Mouse (Mus musculus) neural tube, embryonic 11.5 days (tissue): Measurements from ENCODE around the gene Cdk10. TPM values are rescaled to one million over a fixed set of nuclear protein-coding genes. Genes with fewer than 3 reads are reported as not detected.
"Not testable (repeated sequence)": the region's sequence is repeated elsewhere in the genome, so short reads cannot be mapped to it uniquely, and the experiment has no call there.

Experiments used
- ATAC-seq: fragments of 200-750 bp; cut with Nextera tagmentation; 2 replicates; pipeline ENCODE4 v1.8.0; 2017; ENCODE audit warnings: moderate number of reproducible peaks, mild to moderate bottlenecking, moderate TSS enrichment, moderate library complexity; ENCODE audit not compliant: insufficient read depth, low FRiP score, low TSS enrichment
- DNase-seq: peaks from one replicate; pipeline ENCODE4 v3.0.0-alpha.2; 2015; ENCODE audit warnings: low spot score
- H3K27ac ChIP-seq: fragments of 300-500 bp; sonication (generic); 2 replicates; pipeline ENCODE4 v1.5.1; 2014; ENCODE audit warnings: low read depth, mild to moderate bottlenecking, low read length
- H3K27me3 ChIP-seq: fragments of 300-500 bp; sonication (generic); 2 replicates; pipeline ENCODE4 v1.6.1; 2014; ENCODE audit warnings: mild to moderate bottlenecking, low read length, mixed read lengths; ENCODE audit not compliant: control insufficient read depth, insufficient read depth
- H3K36me3 ChIP-seq: fragments of 300-500 bp; sonication (generic); 2 replicates; pipeline ENCODE4 v1.6.1; 2014; ENCODE audit warnings: mild to moderate bottlenecking, low read length, moderate library complexity, mixed read lengths; ENCODE audit not compliant: control insufficient read depth, insufficient read depth
- H3K4me1 ChIP-seq: fragments of 300-500 bp; sonication (generic); 2 replicates; pipeline ENCODE4 v1.6.1; 2014; ENCODE audit warnings: low read length, mixed read lengths; ENCODE audit not compliant: control insufficient read depth, insufficient read depth
- H3K4me2 ChIP-seq: fragments of 300-500 bp; sonication (generic); 2 replicates; pipeline ENCODE4 v1.6.1; 2014; ENCODE audit warnings: low read depth, mild to moderate bottlenecking, moderate library complexity
- H3K4me3 ChIP-seq: fragments of 300-500 bp; sonication (generic); 2 replicates; pipeline ENCODE4 v1.5.1; 2014; ENCODE audit warnings: low read depth, low read length
- H3K9ac ChIP-seq: fragments of 300-500 bp; sonication (generic); 2 replicates; pipeline ENCODE4 v1.6.1; 2014; ENCODE audit warnings: mild to moderate bottlenecking, low read length
- H3K9me3 ChIP-seq: fragments of 300-500 bp; sonication (generic); 2 replicates; pipeline ENCODE4 v1.6.1; 2016; ENCODE audit warnings: low read length; ENCODE audit not compliant: control insufficient read depth
- WGBS: fragments of 180-500 bp; shearing (Covaris S2); extraction: QIAGEN DNeasy Blood & Tissue Kit; methylation state at CpG from one replicate; pipeline ENCODE4 v1.1.7; 2014; 5-methylcytosine and 5-hydroxymethylcytosine counted together
- polyA plus RNA-seq: library from polyadenylated mRNA; unstranded; fragments of >200 nt; fragmentation: Nextera tagmentation; extraction: Ambion mirVana; gene quantifications from 2 replicates; pipeline ENCODE4 v1.2.1, GENCODE M21; 2014

Gene Cdk10
- polyA plus RNA-seq, 1 experiment from 2014 or later: 35.5 TPM

DNA sequence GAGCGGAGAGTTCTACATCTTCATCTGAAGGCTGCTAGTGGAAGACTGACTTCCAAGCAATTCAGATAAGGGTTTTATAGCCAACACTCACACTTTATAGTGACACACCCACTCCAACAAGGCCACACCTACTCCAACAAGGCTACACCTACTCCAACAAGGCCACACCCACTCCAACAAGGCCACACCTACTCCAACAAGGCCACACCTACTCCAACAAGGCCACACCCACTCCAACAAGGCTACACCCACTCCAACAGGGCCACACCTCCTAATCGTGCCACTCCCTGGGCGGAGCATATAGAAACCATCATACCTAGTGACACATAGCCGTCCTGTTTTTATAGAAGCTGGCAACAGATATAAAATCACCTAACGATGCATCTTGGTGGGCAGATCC, 27.6 kb upstream of the Cdk10 start:
- H3K9me3 ChIP-seq, H3K4me2 ChIP-seq, H3K4me1 ChIP-seq, H3K9ac ChIP-seq, DNase-seq, H3K27ac ChIP-seq, ATAC-seq, H3K4me3 ChIP-seq, H3K27me3 ChIP-seq, H3K36me3 ChIP-seq: not testable (repeated sequence)
- WGBS: 79% methylated on average over 5 of the region's 5 CpGs

DNA sequence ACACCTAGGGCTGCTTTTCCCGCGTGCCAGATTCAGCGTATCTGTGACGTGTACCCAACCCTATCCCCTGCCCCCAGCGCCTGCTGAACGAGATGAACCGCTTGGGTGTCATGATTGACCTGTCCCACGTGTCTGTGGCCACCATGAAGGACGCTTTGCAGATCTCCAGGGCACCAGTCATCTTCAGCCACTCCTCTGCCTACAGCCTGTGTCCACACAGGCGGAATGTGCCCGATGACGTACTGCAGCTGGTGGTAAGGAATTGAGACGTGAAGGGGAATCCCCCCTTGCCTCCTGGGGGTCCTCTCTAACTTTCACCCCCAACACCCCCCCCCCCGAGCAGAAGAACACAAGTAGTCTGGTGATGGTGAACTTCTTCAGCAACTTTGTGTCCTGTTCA, 24.8 kb upstream of the Cdk10 start:
- Histone ChIP-seq H3K9me3 (no peaks in the 10 kb centered on the region), H3K27me3 (no peaks in the 10 kb centered on the region), H3K27ac (no peak overlapping the region), H3K9ac (no peak overlapping the region), H3K4me2 (no peak overlapping the region), H3K36me3 (no peaks in the 10 kb centered on the region), H3K4me1 (no peaks in the 10 kb centered on the region), H3K4me3 (no peak overlapping the region)
- 74% methylated on average over 14 of the region's 14 CpGs for WGBS
- ATAC-seq (no peak), DNase-seq (no peak)

DNA sequence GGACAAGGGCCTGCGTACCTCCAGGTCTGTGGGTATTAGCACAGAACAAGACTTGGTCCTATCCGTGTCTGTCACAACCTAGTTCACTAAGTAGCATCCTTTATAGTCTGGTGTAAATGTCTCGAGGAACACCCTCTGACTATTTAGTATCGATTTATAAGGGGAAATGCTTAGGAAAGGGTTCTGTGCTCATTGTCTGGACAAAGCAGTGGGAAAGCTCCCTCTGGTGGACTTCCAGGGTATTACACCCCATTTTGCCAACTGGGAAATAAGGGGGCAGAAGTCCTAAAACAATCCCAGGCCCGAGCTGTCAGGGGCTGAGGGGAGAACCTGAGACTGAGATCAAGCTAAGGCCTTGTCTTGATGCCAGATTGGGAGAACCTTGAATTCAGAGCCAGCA, 22.4 kb upstream of the Cdk10 start:
- H3K27me3 ChIP-seq: no peaks in the 10 kb centered on the region
- H3K36me3 ChIP-seq: peaks cover 4% of the 10 kb centered on the region
- WGBS: 36% methylated on average over 5 of the region's 5 CpGs
- H3K9me3 ChIP-seq: no peaks in the 10 kb centered on the region
- no peak overlapping the region for H3K27ac ChIP-seq
- DNase-seq (peak; percentile 84), ATAC-seq (no peak)
- peak overlapping the region; percentile 24; the same call in 1 of the 2 replicates for H3K9ac ChIP-seq
- no peak overlapping the region for H3K4me2 ChIP-seq
- no peak overlapping the region for H3K4me3 ChIP-seq
- no peaks in the 10 kb centered on the region for H3K4me1 ChIP-seq

DNA sequence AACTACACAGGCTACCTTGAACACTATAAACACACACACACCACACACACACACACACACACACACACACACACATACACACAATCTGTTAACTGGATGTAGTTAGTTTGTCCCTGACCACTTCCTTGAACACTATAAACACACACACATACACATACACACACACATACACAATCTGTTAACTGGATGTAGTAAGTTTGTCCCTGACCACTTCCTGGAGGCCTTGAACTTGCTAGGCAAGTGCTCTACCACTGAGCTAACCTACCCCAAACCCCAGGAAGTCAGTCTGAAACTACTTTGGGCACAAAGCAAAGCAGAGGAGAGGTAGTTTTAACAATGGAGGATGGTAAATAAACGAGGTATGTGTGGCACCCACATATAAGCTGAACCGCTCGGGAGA, 21.1 kb upstream of the Cdk10 start:
- H3K4me2 ChIP-seq: no peak overlapping the region
- WGBS: 90% methylated on average over 3 of the region's 3 CpGs
- no peak overlapping the region for H3K4me3 ChIP-seq
- DNase-seq (no peak), ATAC-seq (no peak)
- H3K36me3 ChIP-seq: peaks cover 8% of the 10 kb centered on the region
- H3K4me1 ChIP-seq: no peaks in the 10 kb centered on the region
- H3K27me3 ChIP-seq: no peaks in the 10 kb centered on the region
- H3K27ac ChIP-seq: no peak overlapping the region
- H3K9me3 ChIP-seq: no peaks in the 10 kb centered on the region
- H3K9ac ChIP-seq: no peak overlapping the region

DNA sequence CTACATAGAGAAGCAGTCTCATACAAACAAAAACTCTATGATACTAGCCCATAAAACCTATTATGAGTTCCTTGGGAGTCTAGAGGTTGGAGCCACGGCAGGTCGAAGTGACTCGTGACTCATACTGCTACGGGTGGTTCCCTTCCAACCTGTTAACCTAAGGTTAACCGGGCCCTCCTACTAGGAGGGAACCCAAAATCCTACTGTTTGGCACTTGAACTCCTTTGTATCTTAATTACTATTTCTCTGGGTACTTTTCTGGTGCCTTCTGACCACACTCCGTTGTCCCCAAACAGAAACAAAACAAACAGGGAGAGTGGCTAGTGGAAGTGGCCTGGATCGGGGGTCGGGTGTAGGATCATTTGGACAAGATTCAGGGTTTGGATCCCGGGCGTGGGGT, 12.8 kb upstream of the Cdk10 start:
- Histone ChIP-seq H3K9me3 (no peaks in the 10 kb centered on the region), H3K4me1 (peaks cover 10% of the 10 kb centered on the region), H3K36me3 (0 out of 2 replicates have a peak, but pooled peaks cover 5% of the 10 kb centered on the region), H3K27me3 (no peaks in the 10 kb centered on the region), H3K9ac (peak overlapping the region; percentile 94), H3K4me2 (peak overlapping the region; percentile 86), H3K27ac (no peak overlapping the region), H3K4me3 (peak overlapping the region; percentile 94)
- ATAC-seq: no peak
- DNase-seq: no peak
- WGBS: 49% methylated on average over 10 of the region's 10 CpGs

DNA sequence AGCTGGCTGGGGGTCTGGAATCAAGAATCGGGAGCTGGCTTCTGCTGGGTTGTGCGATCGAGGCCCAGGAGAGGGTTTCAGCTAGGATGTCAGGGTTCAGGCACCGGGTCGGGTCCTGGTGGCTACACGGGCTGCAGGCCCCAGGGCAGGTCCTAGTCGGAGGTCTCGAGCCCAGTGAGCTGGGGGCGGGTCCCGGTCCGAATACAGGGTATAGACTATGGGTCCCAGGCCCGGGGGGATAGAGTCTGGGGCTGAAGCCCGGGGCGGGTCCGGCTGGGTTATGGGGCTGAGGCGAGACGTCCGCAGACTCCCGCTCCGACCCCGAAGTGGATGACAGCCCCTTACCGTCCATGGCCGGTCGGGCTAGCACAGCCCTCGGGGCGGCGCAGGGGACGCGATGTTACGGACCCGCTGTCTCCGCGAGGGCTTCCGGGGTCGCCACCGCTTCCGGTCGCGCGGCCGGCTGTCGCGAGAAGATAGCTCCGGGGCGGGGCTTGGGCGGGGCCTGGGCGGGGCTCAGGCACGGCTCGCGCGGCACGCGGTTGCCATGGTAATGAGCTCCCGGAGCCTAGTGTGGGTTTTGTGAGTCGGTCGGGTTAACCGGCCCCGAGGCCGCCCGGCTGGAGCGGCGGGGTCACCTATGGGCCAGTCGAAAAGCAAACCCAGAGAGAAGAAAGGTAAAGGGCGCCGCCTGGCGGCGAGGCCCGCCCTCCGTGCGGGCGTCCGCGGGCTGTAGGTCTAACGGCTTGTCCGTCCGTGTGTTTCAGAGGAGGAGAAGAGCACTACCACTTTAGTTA, 12.1 kb upstream of the Cdk10 start, which contains the start of the genes Chmp1a and Spata33:
TSS of gene Chmp1a (minus strand) at position 443 of the 797 bp plus-strand sequence.
TSS of gene Spata33 (plus strand) at position 512 of the 797 bp plus-strand sequence.
- Histone ChIP-seq H3K9me3 (no peaks in the 10 kb centered on the region), H3K4me2 (peak within 1 kb of the TSS; percentile 86), H3K27me3 (no peaks in the 10 kb centered on the region), H3K4me1 (peaks cover 10% of the 10 kb centered on the region), H3K9ac (peak within 1 kb of the TSS; percentile 94), H3K27ac (peak within 1 kb of the TSS; percentile 67), H3K36me3 (0 out of 2 replicates have a peak, but pooled peaks cover 5% of the 10 kb centered on the region), H3K4me3 (peak within 1 kb of the TSS; percentile 94)
- 1% methylated on average over 62 of the region's 76 CpGs for WGBS
- peak; percentile 97 for DNase-seq
- peak; percentile 97 for ATAC-seq

- Histone ChIP-seq H3K4me1 (peaks cover 10% of the 10 kb centered on the region), H3K4me3 (peak overlapping the region; percentile 94), H3K9me3 (no peaks in the 10 kb centered on the region), H3K27ac (peak overlapping the region; percentile 67), H3K9ac (peak overlapping the region; percentile 94), H3K36me3 (0 out of 2 replicates have a peak, but pooled peaks cover 2% of the 10 kb centered on the region), H3K4me2 (peak overlapping the region; percentile 75), H3K27me3 (no peaks in the 10 kb centered on the region)
- ATAC-seq (no peak; the same call in 1 of the 2 replicates), DNase-seq (no peak)
- WGBS: 18% methylated on average over 22 of the region's 22 CpGs
These were observed 11.4 kb upstream of the Cdk10 start for GRCm38 (mm10) chr8:123213118-123213772.

GRCm38 (mm10) chr8:123215430-123215829, 9.2 kb upstream of the Cdk10 start:
- H3K27me3 ChIP-seq: no peaks in the 10 kb centered on the region
- DNase-seq: no peak
- no peak for ATAC-seq
- no peak overlapping the region for H3K4me3 ChIP-seq
- H3K4me2 ChIP-seq: no peak overlapping the region
- H3K9ac ChIP-seq: no peak overlapping the region
- peaks cover 10% of the 10 kb centered on the region for H3K4me1 ChIP-seq
- no peaks in the 10 kb centered on the region for H3K9me3 ChIP-seq
- no peaks in the 10 kb centered on the region for H3K36me3 ChIP-seq
- no peak overlapping the region for H3K27ac ChIP-seq
- 80% methylated on average over 3 of the region's 3 CpGs for WGBS
